Mouse (Mus musculus): Measurements from ENCODE around the gene Fam151b. TPM values are rescaled to one million over a fixed set of nuclear protein-coding genes. Genes with fewer than 3 reads are reported as not detected.

Gene Fam151b
- polyA plus RNA-seq, 1 experiment, result 11.1 TPM

DNA sequence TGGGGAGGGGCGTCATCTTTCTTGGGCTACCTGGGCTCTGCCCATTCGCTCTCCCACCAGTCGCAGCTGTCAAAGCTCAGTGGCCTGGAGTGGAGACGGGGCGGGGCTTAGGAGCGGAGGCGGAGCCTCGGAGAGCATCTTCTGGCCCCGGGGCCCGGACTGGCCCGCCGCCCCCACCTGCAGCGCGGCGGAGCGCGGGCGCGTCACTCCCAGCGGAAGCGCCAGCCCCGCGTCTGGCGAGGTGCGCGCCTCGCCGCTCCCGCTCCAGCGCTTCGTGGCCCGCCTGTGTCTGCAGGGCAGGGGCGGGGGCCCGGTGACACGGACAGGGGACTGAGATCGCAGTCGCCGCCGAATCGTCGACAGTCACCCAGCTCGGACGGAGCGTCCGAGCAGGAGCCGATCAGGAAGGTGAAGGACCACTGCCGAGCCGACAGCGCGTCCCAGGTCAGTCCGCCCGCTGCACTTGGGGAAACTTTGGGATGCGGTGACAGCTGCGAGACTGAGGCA is 58.0 kb downstream of the Fam151b start, which contains the start of gene Ankrd34b:
Gene Ankrd34b (plus strand): TSS at position 139 of the 507 bp plus-strand sequence.
- Histone ChIP-seq H3K27ac (ENCODE audit: insufficient read depth, low read depth, low read length) (no peak within 1 kb of the TSS), H3K4me3 (ENCODE audit: insufficient read depth, low read length) (peak within 1 kb of the TSS; percentile 39), H3K4me1 (ENCODE audit: control insufficient read depth, insufficient read depth, low read length) (no peaks in the 10 kb centered on the region)
- TF ChIP-seq POLR2A (IDR thresholded peaks at IDR 0.05; ENCODE audit: borderline replicate concordance, low read depth, low read length) (no peak), CTCF (IDR thresholded peaks at IDR 0.05; ENCODE audit: low read depth, low read length) (no peak)

DNA sequence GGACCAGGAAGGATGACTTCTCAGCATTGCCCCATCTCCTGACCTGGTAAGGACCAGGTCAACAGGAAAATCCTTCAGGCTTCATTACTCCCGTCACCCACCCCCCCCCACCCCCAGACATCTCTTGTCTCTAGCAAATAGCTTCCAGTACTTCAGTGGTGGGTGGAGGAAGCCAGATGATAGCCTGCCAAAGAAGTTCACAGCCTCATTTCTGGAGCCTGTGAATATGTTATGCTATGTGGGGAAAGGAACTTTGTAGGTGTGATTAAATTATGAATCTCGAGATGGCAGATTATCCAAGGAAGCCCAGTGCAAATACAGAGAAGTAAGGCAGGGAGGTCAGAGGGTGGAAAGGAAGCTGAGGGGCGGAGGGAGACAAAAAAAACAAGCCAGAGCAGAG is 60.1 kb downstream of the Fam151b start:
- H3K4me1 ChIP-seq (ENCODE audit: control insufficient read depth, insufficient read depth, low read length), result no peaks in the 10 kb centered on the region
- H3K4me3 ChIP-seq (ENCODE audit: insufficient read depth, low read length), result no peak overlapping the region
- no peak overlapping the region for H3K27ac ChIP-seq (ENCODE audit: insufficient read depth, low read depth, low read length)
- TF ChIP-seq CTCF (IDR thresholded peaks at IDR 0.05; ENCODE audit: low read depth, low read length) (no peak), POLR2A (IDR thresholded peaks at IDR 0.05; ENCODE audit: borderline replicate concordance, low read depth, low read length) (no peak)

DNA sequence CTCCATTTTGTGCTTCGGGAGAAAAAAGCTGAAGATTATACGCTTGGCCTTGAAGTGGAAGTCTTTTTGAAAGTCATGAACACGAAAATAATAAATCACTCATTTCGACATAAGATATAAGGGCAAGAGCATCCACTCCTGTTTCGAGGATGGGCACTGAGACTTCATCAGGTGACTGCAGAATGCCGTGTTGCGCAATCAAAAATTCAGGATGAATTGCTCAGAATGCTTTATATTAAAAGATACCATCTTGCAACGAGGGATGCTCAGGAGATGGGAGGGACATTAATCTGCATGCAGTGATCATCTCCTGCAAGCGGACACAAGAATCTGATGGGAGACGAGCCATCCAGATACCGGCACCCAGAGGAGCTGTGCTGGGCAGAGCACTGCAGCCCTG is 64.2 kb downstream of the Fam151b start:
- TF ChIP-seq POLR2A (IDR thresholded peaks at IDR 0.05; ENCODE audit: borderline replicate concordance, low read depth, low read length) (no peak), CTCF (IDR thresholded peaks at IDR 0.05; ENCODE audit: low read depth, low read length) (no peak)
- Histone ChIP-seq H3K27ac (ENCODE audit: insufficient read depth, low read depth, low read length) (no peak overlapping the region), H3K4me1 (ENCODE audit: control insufficient read depth, insufficient read depth, low read length) (no peaks in the 10 kb centered on the region), H3K4me3 (ENCODE audit: insufficient read depth, low read length) (no peak overlapping the region)

DNA sequence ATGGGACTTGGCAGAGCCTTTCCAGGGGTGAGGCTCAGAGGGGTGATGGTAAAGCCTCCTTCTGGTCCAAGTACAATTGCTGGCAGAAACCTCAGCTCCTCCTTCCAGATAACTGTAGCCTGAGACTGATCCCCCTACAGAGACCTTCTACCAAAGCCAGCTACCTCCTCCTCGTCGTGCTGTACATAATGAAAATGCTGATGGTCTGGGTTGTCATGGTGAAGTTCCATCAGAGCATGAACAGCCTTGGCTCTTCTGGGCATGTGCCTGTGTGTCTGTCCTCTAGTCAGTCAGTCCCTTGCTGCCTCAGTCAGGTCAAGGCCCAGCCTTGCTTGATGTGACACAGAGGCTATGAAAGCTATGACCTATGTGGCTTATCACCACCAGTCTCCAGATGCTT is 73.3 kb downstream of the Fam151b start:
- Histone ChIP-seq H3K4me3 (ENCODE audit: insufficient read depth, low read length) (no peak overlapping the region), H3K4me1 (ENCODE audit: control insufficient read depth, insufficient read depth, low read length) (no peaks in the 10 kb centered on the region), H3K27ac (ENCODE audit: insufficient read depth, low read depth, low read length) (no peak overlapping the region)
- no peak for TF ChIP-seq POLR2A (IDR thresholded peaks at IDR 0.05; ENCODE audit: borderline replicate concordance, low read depth, low read length)
- no peak for TF ChIP-seq CTCF (IDR thresholded peaks at IDR 0.05; ENCODE audit: low read depth, low read length)

DNA sequence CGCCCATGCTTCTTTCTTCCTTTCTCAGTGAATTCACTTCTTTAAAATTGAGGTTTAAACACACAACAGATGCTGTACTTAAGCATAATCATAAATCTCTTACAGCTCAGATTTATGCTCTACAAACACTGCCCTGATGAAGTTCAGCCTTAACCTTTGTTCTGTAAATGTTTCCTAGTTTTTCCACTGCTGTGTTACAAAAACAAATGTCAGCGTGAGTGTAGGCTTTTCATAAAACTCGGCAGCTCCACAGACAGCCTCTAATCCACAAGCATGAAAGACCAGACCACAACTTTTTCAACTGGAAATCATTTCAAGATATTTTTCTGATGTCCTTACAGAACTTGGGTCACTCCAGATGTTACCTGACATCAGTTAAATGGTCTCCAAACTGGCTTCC is 80.3 kb downstream of the Fam151b start:
- no peak for TF ChIP-seq POLR2A (IDR thresholded peaks at IDR 0.05; ENCODE audit: borderline replicate concordance, low read depth, low read length)
- TF ChIP-seq CTCF (IDR thresholded peaks at IDR 0.05; ENCODE audit: low read depth, low read length), result no peak
- Histone ChIP-seq H3K4me3 (ENCODE audit: insufficient read depth, low read length) (no peak overlapping the region), H3K27ac (ENCODE audit: insufficient read depth, low read depth, low read length) (no peak overlapping the region), H3K4me1 (ENCODE audit: control insufficient read depth, insufficient read depth, low read length) (no peaks in the 10 kb centered on the region)

DNA sequence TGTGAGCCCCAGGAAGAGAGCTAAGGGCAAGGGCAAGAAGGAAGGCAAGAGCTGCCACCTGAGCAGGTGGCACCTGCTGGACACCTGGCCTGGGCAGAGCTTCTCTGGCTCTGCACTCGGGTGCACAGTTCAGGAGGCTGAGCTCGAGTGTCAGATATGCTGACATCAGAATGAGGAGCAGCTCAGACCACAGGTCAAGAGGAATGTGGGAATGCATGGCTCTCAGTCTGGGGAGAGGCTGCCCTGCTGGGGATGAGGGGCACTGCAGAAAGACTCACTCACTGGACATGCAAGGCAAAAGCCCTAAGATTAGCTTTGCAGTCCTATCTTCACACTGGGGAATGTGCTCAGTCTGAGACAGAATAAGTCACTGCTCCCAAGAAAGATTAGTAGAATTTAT is 81.8 kb downstream of the Fam151b start:
- no peaks in the 10 kb centered on the region for H3K4me1 ChIP-seq (ENCODE audit: control insufficient read depth, insufficient read depth, low read length)
- TF ChIP-seq CTCF (IDR thresholded peaks at IDR 0.05; ENCODE audit: low read depth, low read length), result no peak
- no peak for TF ChIP-seq POLR2A (IDR thresholded peaks at IDR 0.05; ENCODE audit: borderline replicate concordance, low read depth, low read length)
- no peak overlapping the region for H3K27ac ChIP-seq (ENCODE audit: insufficient read depth, low read depth, low read length)
- no peak overlapping the region for H3K4me3 ChIP-seq (ENCODE audit: insufficient read depth, low read length)

Other genes starting within 250 kb of the Fam151b start
- 1.0 TPM in 1 of 2 replicates, not detected in the other for gene Gm20379, start 178.0 kb downstream of the Fam151b start, polyA plus RNA-seq (2012; ENCODE audit: insufficient read depth, insufficient read length, missing spikeins)
- 5.5 and 5.7 TPM in 2 replicates for gene Dhfr, start 129.3 kb downstream of the Fam151b start, polyA plus RNA-seq (2012; ENCODE audit: insufficient read depth, insufficient read length, missing spikeins)
- gene Msh3, start 129.0 kb downstream of the Fam151b start, polyA plus RNA-seq (2012; ENCODE audit: insufficient read depth, insufficient read length, missing spikeins), result 8.5 and 9.3 TPM in 2 replicates
- not detected in 2 replicates for gene Ankrd34b, start 58.1 kb downstream of the Fam151b start, polyA plus RNA-seq (2012; ENCODE audit: insufficient read depth, insufficient read length, missing spikeins)
- gene Zfyve16, start 46.9 kb upstream of the Fam151b start, polyA plus RNA-seq (2012; ENCODE audit: insufficient read depth, insufficient read length, missing spikeins), result 15.0 and 16.4 TPM in 2 replicates
- gene Spz1, start 92.2 kb upstream of the Fam151b start, polyA plus RNA-seq (2012; ENCODE audit: insufficient read depth, insufficient read length, missing spikeins), result not detected in 2 replicates
- gene Serinc5, start 127.1 kb upstream of the Fam151b start, polyA plus RNA-seq (2012; ENCODE audit: insufficient read depth, insufficient read length, missing spikeins), result 16.3 and 17.5 TPM in 2 replicates